Mouse (Mus musculus): ENCODE data around the gene Cped1.

GRCm38 (mm10) chr6:22186967-22187366, 201.3 kb downstream of the Cped1 start:
- TF ChIP-seq NRF1 (IDR thresholded peaks at IDR 0.05; ENCODE audit: insufficient read depth, low read depth, low read length, poor library complexity, severe bottlenecking) (no peak), POLR2A (IDR thresholded peaks at IDR 0.05; ENCODE audit: control insufficient read depth in 1 of 2, insufficient read depth in 1 of 2, low read depth in 1 of 2, low read length in 2 of 2, poor library complexity in 1 of 2) (no peak), BHLHE40 (IDR thresholded peaks at IDR 0.05; ENCODE audit: borderline replicate concordance, low read depth, low read length) (no peak), JUND (IDR thresholded peaks at IDR 0.05; ENCODE audit: low read depth, low read length) (no peak), TCF12 (IDR thresholded peaks at IDR 0.05; ENCODE audit: low read depth, low read length) (no peak), SMC3 (IDR thresholded peaks at IDR 0.05; ENCODE audit: low read depth, low read length) (no peak), TBP (IDR thresholded peaks at IDR 0.05; ENCODE audit: low read depth, low read length) (no peak)
